Mouse (Mus musculus): ENCODE measurements at regions not wholly inside any gene's neighbourhood (a gene's known extent, or its start where the extent isn't known, plus 50 kb on each side); places are given as distances from the start of the nearest gene placed in this dataset.
"Not testable (repeated sequence)": the region's sequence is repeated elsewhere in the genome, so short reads cannot be mapped to it uniquely, and the experiment has no call there.

GRCm38 (mm10) chr16:23838696-23839095 is 52.1 kb downstream of the Sst start:
- DNase-seq = no peak

- DNase-seq = no peak
Observed at GRCm38 (mm10) chr16:23838114-23838513, 52.6 kb downstream of the Sst start.

- no peak for DNase-seq
Observed at GRCm38 (mm10) chr16:23834991-23835390, 55.8 kb downstream of the Sst start.

- no peak for DNase-seq
Observed at GRCm38 (mm10) chr16:23833603-23834002, 57.2 kb downstream of the Sst start.

GRCm38 (mm10) chr16:23833042-23833423 is 57.7 kb downstream of the Sst start:
- DNase-seq = no peak

- DNase-seq = no peak
Observed at GRCm38 (mm10) chr16:23832393-23833041, 58.2 kb downstream of the Sst start.

GRCm38 (mm10) chr16:23825662-23826061 is 65.1 kb downstream of the Sst start:
- no peak for DNase-seq

- DNase-seq = no peak
Observed at GRCm38 (mm10) chr16:23785216-23785615, 105.5 kb downstream of the Sst start.

GRCm38 (mm10) chr16:23784021-23784897 is 106.5 kb downstream of the Sst start:
- DNase-seq = no peak

GRCm38 (mm10) chr16:23780440-23781231 is 110.1 kb downstream of the Sst start:
- no peak for DNase-seq

- no peak for DNase-seq
Observed at GRCm38 (mm10) chr16:23777894-23778293, 112.9 kb downstream of the Sst start.

GRCm38 (mm10) chr16:23777041-23777440 is 113.7 kb downstream of the Sst start:
- DNase-seq = no peak

- DNase-seq = no peak
Observed at GRCm38 (mm10) chr16:23776501-23776900, 114.3 kb downstream of the Sst start.

GRCm38 (mm10) chr16:23758136-23758812 is 132.5 kb downstream of the Sst start:
- peak; percentile 57 for DNase-seq

GRCm38 (mm10) chr16:23737026-23737425 is 153.7 kb downstream of the Sst start:
- DNase-seq = peak; percentile 3

GRCm38 (mm10) chr16:23735722-23736121 is 155.0 kb downstream of the Sst start:
- DNase-seq = no peak

- DNase-seq = no peak
Observed at GRCm38 (mm10) chr16:23726562-23726961, 164.2 kb downstream of the Sst start.

- DNase-seq = no peak
Observed at GRCm38 (mm10) chr16:23721745-23722144, 169.0 kb downstream of the Sst start.

- no peak for DNase-seq
Observed at GRCm38 (mm10) chr16:23701156-23701555, 180.5 kb upstream of the Masp1 start.

- DNase-seq = not testable (repeated sequence)
Observed at GRCm38 (mm10) chr16:23694226-23694625, 173.6 kb upstream of the Masp1 start.

- no peak for DNase-seq
Observed at GRCm38 (mm10) chr16:23690061-23690460, 169.4 kb upstream of the Masp1 start.

GRCm38 (mm10) chr16:23686783-23687182 is 166.2 kb upstream of the Masp1 start:
- DNase-seq = peak; percentile 19

GRCm38 (mm10) chr16:23680434-23680833 is 159.8 kb upstream of the Masp1 start:
- DNase-seq = no peak
